Mouse (Mus musculus) heart, embryonic 13.5 days (tissue): ENCODE data around the gene Akip1. TPM values are rescaled to one million over a fixed set of nuclear protein-coding genes. Genes with fewer than 3 reads are reported as not detected.

Experiments
- ATAC-seq: fragments of 200-750 bp; cut with Nextera tagmentation; 2 replicates; pipeline ENCODE4 v1.8.0; 2017; ENCODE audit warnings: moderate TSS enrichment; ENCODE audit not compliant: insufficient number of reproducible peaks, low FRiP score, low TSS enrichment; ENCODE audit errors: extremely low read depth
- H3K27ac ChIP-seq: fragments of 300-500 bp; sonication (generic); replicated peaks from 2 replicates; pipeline ENCODE4 v1.5.1; 2015; ENCODE audit warnings: moderate library complexity, mild to moderate bottlenecking, inconsistent platforms
- H3K27me3 ChIP-seq: fragments of 300-500 bp; sonication (generic); replicated peaks from 2 replicates; pipeline ENCODE4 v1.6.1; 2015; ENCODE audit warnings: mild to moderate bottlenecking, inconsistent platforms
- H3K36me3 ChIP-seq: fragments of 300-500 bp; sonication (generic); 2 replicates; pipeline ENCODE4 v1.6.1; 2015; ENCODE audit warnings: mild to moderate bottlenecking, inconsistent platforms
- H3K4me1 ChIP-seq: fragments of 300-500 bp; sonication (generic); 2 replicates; pipeline ENCODE4 v1.6.1; 2015; ENCODE audit warnings: inconsistent platforms
- H3K4me2 ChIP-seq: fragments of 300-500 bp; sonication (generic); 2 replicates; pipeline ENCODE4 v1.6.1; 2015; ENCODE audit warnings: inconsistent platforms, mild to moderate bottlenecking, moderate library complexity
- H3K4me3 ChIP-seq: fragments of 300-500 bp; sonication (generic); 2 replicates; pipeline ENCODE4 v1.5.1; 2015; ENCODE audit warnings: moderate library complexity, mild to moderate bottlenecking, inconsistent platforms
- H3K9ac ChIP-seq: fragments of 300-500 bp; sonication (generic); 2 replicates; pipeline ENCODE4 v1.6.1; 2015; ENCODE audit warnings: inconsistent platforms, mild to moderate bottlenecking, moderate library complexity
- H3K9me3 ChIP-seq: fragments of 300-500 bp; sonication (generic); 2 replicates; pipeline ENCODE4 v1.6.1; 2016; ENCODE audit warnings: inconsistent platforms
- WGBS: fragments of 180-500 bp; shearing (Covaris S2); methylation state at CpG from one replicate; pipeline ENCODE4 v1.1.7; 2015; ENCODE audit warnings: mixed read lengths; 5-methylcytosine and 5-hydroxymethylcytosine counted together
- polyA plus RNA-seq: library from polyadenylated mRNA; unstranded; fragments of >200 nt; fragmentation: Nextera tagmentation; extraction: Ambion mirVana; gene quantifications from 2 replicates; pipeline ENCODE4 v1.2.1, GENCODE M21; 2015

Akip1 gene
- polyA plus RNA-seq, 1 experiment from 2014 or later = 29.4 TPM

DNA sequence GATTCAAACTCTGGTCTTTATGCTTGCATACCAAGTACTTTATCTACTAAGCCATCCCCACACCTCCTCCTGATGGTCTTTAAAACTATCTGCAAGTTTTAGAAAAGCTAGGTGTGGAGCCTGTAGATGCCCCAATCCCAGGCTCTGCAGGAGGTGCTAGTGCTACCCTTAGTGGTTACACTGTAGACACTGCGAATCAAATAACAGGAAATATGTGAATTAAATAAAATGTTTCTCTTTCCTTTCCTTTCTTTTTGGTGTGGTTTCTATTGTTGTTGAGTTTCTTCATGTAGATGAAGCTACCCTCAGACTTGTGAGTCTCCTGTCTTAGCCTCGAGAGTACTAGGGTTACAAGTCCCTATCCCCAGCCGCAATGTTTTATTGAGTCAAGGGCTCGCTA, 38.2 kb downstream of the Akip1 start:
- Histone ChIP-seq H3K4me1 (no peaks in the 10 kb centered on the region), H3K4me3 (no peak overlapping the region), H3K4me2 (no peak overlapping the region), H3K27me3 (no peaks in the 10 kb centered on the region), H3K27ac (no peak overlapping the region), H3K9me3 (no peaks in the 10 kb centered on the region), H3K9ac (no peak overlapping the region), H3K36me3 (peaks cover 75% of the 10 kb centered on the region)
- ATAC-seq = no peak
- WGBS = 83% methylated on average over 4 of the region's 4 CpGs

DNA sequence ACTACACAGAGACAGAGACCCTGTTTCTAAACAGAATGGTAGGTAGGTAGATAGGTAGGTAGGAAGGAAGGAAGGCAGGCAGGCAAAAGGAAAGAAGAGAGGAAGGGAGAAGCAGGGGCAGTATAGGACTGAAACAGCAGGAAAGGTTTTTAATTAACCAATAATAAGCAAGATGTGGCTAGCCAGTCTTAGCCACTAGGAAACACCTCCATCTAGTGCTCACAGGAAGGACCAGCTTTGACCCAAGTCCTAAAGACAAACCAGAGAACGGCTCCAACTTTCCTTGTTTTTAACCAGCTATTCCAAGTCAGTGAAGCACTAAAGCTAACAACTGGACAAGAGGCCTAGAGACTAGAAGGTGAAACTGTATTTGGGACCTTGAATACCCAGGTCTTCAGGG, 44.3 kb downstream of the Akip1 start:
- no peak for ATAC-seq
- H3K9me3 ChIP-seq = no peaks in the 10 kb centered on the region
- H3K9ac ChIP-seq = no peak overlapping the region
- no peak overlapping the region for H3K4me2 ChIP-seq
- H3K27me3 ChIP-seq = no peaks in the 10 kb centered on the region
- H3K27ac ChIP-seq = no peak overlapping the region
- H3K36me3 ChIP-seq = peaks cover 49% of the 10 kb centered on the region
- H3K4me3 ChIP-seq = no peak overlapping the region
- H3K4me1 ChIP-seq = peaks cover 16% of the 10 kb centered on the region
- WGBS = 44% methylated on average over 1 of the region's 1 CpGs

- Histone ChIP-seq H3K9ac (peak overlapping the region; percentile 86), H3K27ac (peak overlapping the region; percentile 81), H3K4me1 (peaks cover 25% of the 10 kb centered on the region), H3K4me2 (peak overlapping the region; percentile 87), H3K9me3 (no peaks in the 10 kb centered on the region), H3K4me3 (peak overlapping the region; percentile 62), H3K36me3 (peaks cover 13% of the 10 kb centered on the region), H3K27me3 (no peaks in the 10 kb centered on the region)
- no peak for ATAC-seq
- 1% methylated on average over 13 of the region's 13 CpGs for WGBS
Observed at GRCm38 (mm10) chr7:109751427-109752007, 48.0 kb downstream of the Akip1 start.

GRCm38 (mm10) chr7:109752008-109752925, 48.8 kb downstream of the Akip1 start, which contains the start of gene Tmem9b:
Tmem9b (minus strand) TSS chr7:109752875.
- ATAC-seq = peak; percentile 83
- Histone ChIP-seq H3K4me3 (peak within 1 kb of the TSS; percentile 62), H3K27me3 (no peaks in the 10 kb centered on the region), H3K4me2 (peak within 1 kb of the TSS; percentile 87), H3K9ac (peak within 1 kb of the TSS; percentile 86), H3K27ac (peak within 1 kb of the TSS; percentile 81), H3K9me3 (no peaks in the 10 kb centered on the region), H3K36me3 (peaks cover 7% of the 10 kb centered on the region; the same call in 1 of the 2 replicates), H3K4me1 (peaks cover 25% of the 10 kb centered on the region)
- under 1% methylated on average over 72 of the region's 74 CpGs for WGBS

- H3K4me2 ChIP-seq = no peak overlapping the region
- peaks cover 4% of the 10 kb centered on the region; the same call in 1 of the 2 replicates for H3K36me3 ChIP-seq
- no peak overlapping the region for H3K9ac ChIP-seq
- no peak overlapping the region for H3K4me3 ChIP-seq
- WGBS = 88% methylated on average over 8 of the region's 8 CpGs
- no peak for ATAC-seq
- peaks cover 25% of the 10 kb centered on the region for H3K4me1 ChIP-seq
- H3K9me3 ChIP-seq = no peaks in the 10 kb centered on the region
- H3K27me3 ChIP-seq = no peaks in the 10 kb centered on the region
- H3K27ac ChIP-seq = no peak overlapping the region
Observed at GRCm38 (mm10) chr7:109754034-109754433, 50.5 kb downstream of the Akip1 start.

DNA sequence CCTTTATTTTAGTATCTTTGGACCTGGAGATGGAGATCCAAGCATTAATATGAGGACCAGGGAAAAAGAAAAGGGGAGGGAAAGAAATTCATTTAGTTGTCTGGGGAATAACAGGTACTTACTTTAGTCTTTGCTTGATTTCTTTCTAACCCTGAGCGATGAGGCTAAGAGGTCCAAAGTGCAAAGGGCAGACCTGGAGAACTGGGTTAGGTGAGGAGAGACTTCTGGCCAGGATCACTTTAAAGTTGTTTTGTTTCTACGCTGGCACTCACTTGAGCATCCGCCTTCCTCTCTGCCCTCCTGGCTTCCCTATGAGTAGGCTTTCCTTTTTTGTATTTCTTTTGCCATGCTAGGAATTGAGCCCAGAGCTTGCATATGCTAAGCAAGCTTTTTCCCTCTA, 52.8 kb downstream of the Akip1 start:
- Histone ChIP-seq H3K27me3 (no peaks in the 10 kb centered on the region), H3K36me3 (no peaks in the 10 kb centered on the region), H3K9me3 (no peaks in the 10 kb centered on the region), H3K9ac (no peak overlapping the region), H3K4me2 (no peak overlapping the region), H3K27ac (no peak overlapping the region), H3K4me3 (no peak overlapping the region), H3K4me1 (peaks cover 15% of the 10 kb centered on the region)
- 89% methylated on average over 3 of the region's 3 CpGs for WGBS
- no peak for ATAC-seq

Other genes with a start within 250 kb of the Akip1 start
- gene Trim66, start 195.6 kb upstream of the Akip1 start, polyA plus RNA-seq = not detected in 2 replicates
- gene Rpl27a, start 184.5 kb upstream of the Akip1 start, polyA plus RNA-seq = 82.1 and 89.2 TPM in 2 replicates
- gene St5, start 85 bp upstream of the Akip1 start, polyA plus RNA-seq = 30.2 and 30.6 TPM in 2 replicates
- 0.09 and 0.12 TPM in 2 replicates for gene BC051019, start 20.2 kb downstream of the Akip1 start, polyA plus RNA-seq
- gene Ascl3, start 28.0 kb downstream of the Akip1 start, polyA plus RNA-seq = not detected in 2 replicates
- gene Tmem9b, start 49.2 kb downstream of the Akip1 start, polyA plus RNA-seq = 53.9 and 56.6 TPM in 2 replicates
- gene Nrip3, start 78.3 kb downstream of the Akip1 start, polyA plus RNA-seq = 0.33 and 0.46 TPM in 2 replicates
- 7.6 and 8.6 TPM in 2 replicates for gene Scube2, start 162.0 kb downstream of the Akip1 start, polyA plus RNA-seq